Mouse (Mus musculus): ENCODE measurements at regions not wholly inside any gene's neighbourhood (a gene's known extent, or its start where the extent isn't known, plus 50 kb on each side); places are given as distances from the start of the nearest gene placed in this dataset.

DNA sequence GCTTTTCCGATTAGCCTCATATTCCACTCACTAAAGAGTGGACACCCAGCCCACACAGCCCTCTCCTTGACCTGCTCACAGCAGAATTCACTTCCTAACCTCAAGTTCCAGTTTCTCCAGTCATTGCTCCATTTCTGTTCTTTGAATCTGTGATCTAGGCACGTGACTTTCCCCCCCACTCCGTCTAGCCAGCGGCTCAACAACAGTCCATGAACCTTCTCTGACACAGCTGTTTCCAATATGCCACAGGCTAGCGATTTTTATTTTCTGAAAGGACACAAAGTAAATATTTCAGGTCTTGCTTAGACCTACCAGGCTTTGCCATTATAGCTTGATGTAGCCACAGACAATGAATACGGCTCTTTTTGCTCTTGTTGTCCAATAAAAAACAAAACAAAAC, 66.8 kb upstream of the Synm start:
- TF ChIP-seq CTCF (IDR thresholded peaks at IDR 0.05; ENCODE audit: extremely low read depth, insufficient read depth, low read length) (no peak), POLR2A (IDR thresholded peaks at IDR 0.05; ENCODE audit: extremely low read depth, insufficient read depth, low read length) (no peak)

Data from cortical plate, adult 2 months (tissue).